In the genomic region with DNA sequence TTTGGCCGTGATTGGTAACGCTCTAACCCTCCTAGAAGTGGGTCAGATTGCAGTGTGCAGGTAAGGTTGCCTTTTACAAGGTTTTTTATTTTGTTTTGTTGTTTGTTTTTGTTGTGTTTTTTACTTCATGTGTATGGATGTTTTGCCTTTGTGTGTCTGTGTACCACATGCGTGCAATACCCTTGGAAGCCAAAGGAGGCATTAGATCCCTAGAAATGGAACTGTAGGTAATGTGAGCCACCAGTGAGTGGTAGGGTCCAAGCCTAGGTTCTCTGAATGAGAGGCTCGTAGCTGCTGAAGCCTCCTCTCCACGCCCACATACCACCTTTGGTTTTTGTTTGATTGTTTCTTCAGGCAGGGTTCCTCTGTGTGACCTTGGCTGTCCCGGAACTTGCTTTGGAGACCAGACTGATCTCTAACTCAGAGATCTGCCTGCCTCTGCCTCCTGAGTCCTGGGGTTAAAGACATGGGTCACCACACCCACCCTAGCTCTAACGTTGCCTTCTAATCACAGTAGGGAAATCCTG, we compare ENCODE assay signal across 15 mouse cellular contexts. TPM values are rescaled to one million over a fixed set of nuclear protein-coding genes. Genes with fewer than 3 reads are reported as not detected.
DNase-seq lines count a peak whose midpoint lies in the region; ATAC-seq and TF ChIP-seq lines count a peak whose summit lies in the region.
"Had no signal": no experiment of that assay in that cellular context is flagged by ENCODE, and none has a peak within 500 bp of the region (broad histone marks: within the 10 kb centered on the region; RNA-seq: fewer than 3 reads in every experiment).

No protein-coding gene starts in this region.

- TF ChIP-seq RAD21 in CH12.LX (IDR thresholded peaks at IDR 0.05; ENCODE audit: low read depth, low read length), result peak; percentile 42

- TF ChIP-seq EP300 in CH12.LX (IDR thresholded peaks at IDR 0.05; ENCODE audit: low read length), result no peak
- TF ChIP-seq EP300 in ES-Bruce4 (IDR thresholded peaks at IDR 0.05; ENCODE audit: insufficient read depth, low read depth, low read length), result no peak

- H3K4me2 ChIP-seq in kidney, postnatal 0 days (ENCODE audit: low read length), result no peak overlapping the region
- H3K4me2 ChIP-seq in CH12.LX (ENCODE audit: insufficient read depth, low read depth, poor library complexity, severe bottlenecking), result no peak overlapping the region

- TF ChIP-seq POLR2A in CH12.LX (IDR thresholded peaks at IDR 0.05; ENCODE audit: low read depth, low read length), result no peak
- TF ChIP-seq POLR2A in ES-Bruce4 (IDR thresholded peaks at IDR 0.05; ENCODE audit: insufficient read depth, low read length), result no peak
- no peak for TF ChIP-seq POLR2A in brain, embryonic 14.5 days (IDR thresholded peaks at IDR 0.05; ENCODE audit: borderline replicate concordance, extremely low read depth, insufficient read depth, insufficient read length, poor library complexity, severe bottlenecking)

- H3K4me1 ChIP-seq in kidney, postnatal 0 days (replicated peaks; ENCODE audit: insufficient read depth, low read length), result no peaks in the 10 kb centered on the region
- no peaks in the 10 kb centered on the region for H3K4me1 ChIP-seq in CH12.LX (ENCODE audit: control insufficient read depth in 1 of 2, insufficient read depth in 2 of 2)
- no peaks in the 10 kb centered on the region for H3K4me1 ChIP-seq in ES-Bruce4 (ENCODE audit: control insufficient read depth, insufficient read depth, low read length)
- H3K4me1 ChIP-seq: limb, embryonic 10.5 days had no signal

- H3K9ac ChIP-seq in kidney, postnatal 0 days (ENCODE audit: low read depth, low read length), result no peak overlapping the region
- H3K9ac ChIP-seq in CH12.LX (ENCODE audit: insufficient read depth, low read depth) (no peak overlapping the region), ES-Bruce4 (ENCODE audit: low read depth, poor library complexity, severe bottlenecking) (no peak overlapping the region)

- no peak overlapping the region for H3K27ac ChIP-seq in kidney, postnatal 0 days
- no peak overlapping the region for H3K27ac ChIP-seq in CH12.LX (ENCODE audit: insufficient read depth, low read depth)
- no peak overlapping the region for H3K27ac ChIP-seq in ES-Bruce4 (ENCODE audit: insufficient read depth, low read length)
- H3K27ac ChIP-seq: limb, embryonic 10.5 days had no signal

- H3K79me2 ChIP-seq in CH12.LX (replicated peaks; ENCODE audit: control insufficient read depth, extremely low read depth, insufficient read depth, poor library complexity, severe bottlenecking), result no peaks in the 10 kb centered on the region; the same call in 1 of the 2 replicates

- H3K9me3 ChIP-seq in kidney, postnatal 0 days (replicated peaks; ENCODE audit: low read length), result no peaks in the 10 kb centered on the region
- H3K9me3 ChIP-seq in CH12.LX (replicated peaks; ENCODE audit: low read length), result no peaks in the 10 kb centered on the region
- H3K9me3 ChIP-seq in ES-Bruce4 (replicated peaks; ENCODE audit: control insufficient read depth, insufficient read depth, low read length, poor library complexity, severe bottlenecking), result no peaks in the 10 kb centered on the region
- H3K9me3 ChIP-seq: limb, embryonic 10.5 days; megakaryocyte, embryonic 14.5 days had no signal

- dilution Hi-C loops in CH12.LX (cut with MboI; ENCODE audit: extremely low pct_ligation_motif_present, extremely low pct_unique_long_range_greater_than_20kb, low sequenced_read_pairs), result no loop called here

- no peak for ATAC-seq in kidney, postnatal 0 days (replicated peaks; ENCODE audit: low FRiP score, low read depth)

- H3K36me3 ChIP-seq in kidney, postnatal 0 days (ENCODE audit: insufficient read depth, low read length), result peaks cover 29% of the 10 kb centered on the region
- peaks cover 54 to 88% of the 10 kb centered on the region in 2 experiments for H3K36me3 ChIP-seq in CH12.LX (replicated peaks in 1 of 2; ENCODE audit: control insufficient read depth in 1 of 2, insufficient read depth in 1 of 2, low read length in 1 of 2)
- peaks cover 68% of the 10 kb centered on the region for H3K36me3 ChIP-seq in ES-Bruce4 (ENCODE audit: control insufficient read depth, insufficient read depth, low read length, poor library complexity, severe bottlenecking)

- no peaks in the 10 kb centered on the region for H3K27me3 ChIP-seq in kidney, postnatal 0 days (ENCODE audit: insufficient read depth, low read length)
- H3K27me3 ChIP-seq in CH12.LX (replicated peaks) (no peaks in the 10 kb centered on the region), ES-Bruce4 (ENCODE audit: control insufficient read depth, insufficient read depth, low read length, poor library complexity, severe bottlenecking) (no peaks in the 10 kb centered on the region)
- H3K27me3 ChIP-seq: megakaryocyte, embryonic 14.5 days had no signal

- in situ Hi-C loops in CH12.LX (cut with MboI; ENCODE audit: low pct_ligation_motif_present, low pct_unique_long_range_greater_than_20kb, low sequenced_read_pairs), result loop anchor here (25.0 kb wide), 1 partner anchor 192 kb away; the partner anchor contains the start of gene Ankrd6

- WGBS in kidney, postnatal 0 days, result 94% methylated on average over 7 of the region's 7 CpGs

- peak; percentile 46; the same call in 1 of the 2 replicates for TF ChIP-seq CTCF in kidney, postnatal 0 days (IDR thresholded peaks at IDR 0.05; ENCODE audit: low read depth)
- TF ChIP-seq CTCF in CH12.LX (conservative IDR thresholded peaks at IDR 0.05 in 1 of 2, IDR thresholded peaks at IDR 0.05 in 1 of 2; ENCODE audit: low read depth in 2 of 2, low read length in 2 of 2) (peak in 1 of 2 experiments; percentile 41; a peak in 3 of 4 replicates), ES-Bruce4 (IDR thresholded peaks at IDR 0.05; ENCODE audit: low read depth, low read length) (peak; percentile 2)
- TF ChIP-seq CTCF in brain, embryonic 14.5 days (IDR thresholded peaks at IDR 0.05; ENCODE audit: borderline replicate concordance, extremely low read depth, insufficient read depth, insufficient read length), result peak; percentile 30; the same call in 1 of the 2 replicates

- no peak for DNase-seq in kidney, postnatal 0 days (ENCODE audit: low spot score)
- no peak for DNase-seq in kidney, adult 11 months
- peak; percentile 18 for DNase-seq in CH12.LX (ENCODE audit: extremely low read depth)
- DNase-seq in brain, embryonic 14.5 days (ENCODE audit: low read depth), result no peak
- DNase-seq in Muller cell, postnatal 12 days (ENCODE audit: inconsistent ontology term), result no peak
- no peak for DNase-seq in left cerebral cortex, adult 8-10 months (ENCODE audit: low spot score in 2 of 2)
- DNase-seq: cerebellum, adult 9-11 months; heart, adult 18-20 months; heart, postnatal 4 days; kidney, postnatal 25 days; lung, adult 2 months; right cerebral cortex, adult 18-20 months had no signal

- no peak overlapping the region for H3K4me3 ChIP-seq in kidney, postnatal 0 days (replicated peaks; ENCODE audit: low read depth, low read length)
- no peak overlapping the region for H3K4me3 ChIP-seq in CH12.LX (replicated peaks in 1 of 3; ENCODE audit: low read depth in 2 of 3, low read length in 2 of 3, poor library complexity in 1 of 3)
- H3K4me3 ChIP-seq in ES-Bruce4 (ENCODE audit: low read depth, low read length), result no peak overlapping the region
- H3K4me3 ChIP-seq: limb, embryonic 10.5 days; megakaryocyte, embryonic 14.5 days had no signal

TF ChIP-seq in CH12.LX, 34 proteins besides CTCF, POLR2A, EP300 and RAD21:
- TF ChIP-seq PAX5 (IDR thresholded peaks at IDR 0.05; ENCODE audit: low read length), result no peak
- TF ChIP-seq SMC3 (IDR thresholded peaks at IDR 0.05; ENCODE audit: low read depth, low read length), result 0 out of 2 replicates have a peak, but pooled peaks have one; percentile 23
TF ChIP-seq in CH12.LX: peak in this region for 1.

RNA-seq across cellular contexts. Expression of gene Lyrm2, which starts 29.7 kb away (rescaled TPM):
- polyA plus RNA-seq in kidney, postnatal 0 days (2015; fragmentation: Nextera tagmentation; extraction: Ambion mirVana), result 132 and 143 TPM in 2 replicates
- 47.5 TPM in 2 replicates for total RNA-seq in CH12.LX (2012; rRNA removed)
- total RNA-seq in CH12.LX (2014; rRNA removed), result 135 and 141 TPM in 2 replicates
- 35.7 and 37.2 TPM in 2 replicates for polyA plus RNA-seq in CH12.LX (2012; ENCODE audit: insufficient read length, low read depth)
- polyA plus RNA-seq in ES-Bruce4 (2011; ENCODE audit: insufficient read depth, insufficient read length, low read depth, missing spikeins), result 30.2 and 30.8 TPM in 2 replicates
- 78.9 and 84.0 TPM in 2 replicates for polyA plus RNA-seq in brain, embryonic 14.5 days (2012; rRNA removed)
- total RNA-seq in left cerebral cortex, adult 8-10 months (2022), result 10 to 100 TPM; 31.0 to 42.0 (median 40.2) TPM
